Mouse (Mus musculus) lung, embryonic 16.5 days (tissue): ENCODE results near the gene Adamtsl4. TPM values are rescaled to one million over a fixed set of nuclear protein-coding genes. Genes with fewer than 3 reads are reported as not detected.
"Not testable (repeated sequence)": the region's sequence is repeated elsewhere in the genome, so short reads cannot be mapped to it uniquely, and the experiment has no call there.

Source experiments
- ATAC-seq: fragments of 200-750 bp; cut with Nextera tagmentation; 2 replicates; pipeline ENCODE4 v1.8.0; 2017; ENCODE audit warnings: low read depth, mild to moderate bottlenecking, moderate library complexity
- H3K27ac ChIP-seq: fragments of 300-500 bp; sonication (generic); 2 replicates; pipeline ENCODE4 v1.5.1; 2014; ENCODE audit warnings: mild to moderate bottlenecking, control low read depth, low read length
- H3K27me3 ChIP-seq: fragments of 300-500 bp; sonication (generic); 2 replicates; pipeline ENCODE4 v1.6.1; 2014; ENCODE audit warnings: low read depth, low read length, mixed read lengths; ENCODE audit not compliant: control insufficient read depth, insufficient read depth
- H3K36me3 ChIP-seq: fragments of 300-500 bp; sonication (generic); 2 replicates; pipeline ENCODE4 v1.6.1; 2014; ENCODE audit warnings: low read length; ENCODE audit not compliant: control insufficient read depth, insufficient read depth
- H3K4me1 ChIP-seq: fragments of 300-500 bp; sonication (generic); replicated peaks from 2 replicates; pipeline ENCODE4 v1.6.1; 2014; ENCODE audit warnings: low read length, mixed read lengths; ENCODE audit not compliant: control insufficient read depth, insufficient read depth
- H3K4me2 ChIP-seq: fragments of 300-500 bp; sonication (generic); 2 replicates; pipeline ENCODE4 v1.6.1; 2014; ENCODE audit warnings: low read depth, low read length, control low read depth
- H3K4me3 ChIP-seq: fragments of 300-500 bp; sonication (generic); 2 replicates; pipeline ENCODE4 v1.5.1; 2014; ENCODE audit warnings: mild to moderate bottlenecking, low read length, control low read depth
- H3K9ac ChIP-seq: fragments of 300-500 bp; sonication (generic); 2 replicates; pipeline ENCODE4 v1.6.1; 2014; ENCODE audit warnings: low read length, control low read depth
- H3K9me3 ChIP-seq: fragments of 300-500 bp; sonication (generic); 2 replicates; pipeline ENCODE4 v1.6.1; 2016; ENCODE audit warnings: low read length; ENCODE audit not compliant: control insufficient read depth
- WGBS: fragments of 180-500 bp; shearing (Covaris S2); extraction: QIAGEN DNeasy Blood & Tissue Kit; methylation state at CpG from one replicate; pipeline ENCODE4 v1.1.7; 2014; 5-methylcytosine and 5-hydroxymethylcytosine counted together
- polyA plus RNA-seq: library from polyadenylated mRNA; unstranded; fragments of >200 nt; fragmentation: Nextera tagmentation; extraction: Ambion mirVana; gene quantifications from 2 replicates; pipeline ENCODE4 v1.2.1, GENCODE M21; 2015

Adamtsl4 gene
- polyA plus RNA-seq, 1 experiment from 2014 or later: 5.5 TPM

GRCm38 (mm10) chr3:95660788-95661478, 26.8 kb downstream of the Adamtsl4 start:
- Histone ChIP-seq H3K9me3 (no peaks in the 10 kb centered on the region), H3K27me3 (no peaks in the 10 kb centered on the region), H3K36me3 (peaks cover 31% of the 10 kb centered on the region), H3K4me3 (peak overlapping the region; percentile 98), H3K4me2 (peak overlapping the region; percentile 95), H3K27ac (peak overlapping the region; percentile 43), H3K9ac (peak overlapping the region; percentile 100), H3K4me1 (peaks cover 37% of the 10 kb centered on the region)
- ATAC-seq: no peak
- 9% methylated on average over 2 of the region's 2 CpGs for WGBS

GRCm38 (mm10) chr3:95659948-95660347, 27.8 kb downstream of the Adamtsl4 start:
- Histone ChIP-seq H3K9me3 (no peaks in the 10 kb centered on the region), H3K9ac (peak overlapping the region; percentile 100), H3K27ac (peak overlapping the region; percentile 99), H3K27me3 (no peaks in the 10 kb centered on the region), H3K36me3 (peaks cover 29% of the 10 kb centered on the region), H3K4me3 (peak overlapping the region; percentile 98), H3K4me1 (peaks cover 31% of the 10 kb centered on the region), H3K4me2 (peak overlapping the region; percentile 95)
- under 1% methylated on average over 8 of the region's 8 CpGs for WGBS
- ATAC-seq: no peak

- Histone ChIP-seq H3K4me2 (peak overlapping the region; percentile 95), H3K27ac (peak overlapping the region; percentile 99), H3K36me3 (peaks cover 24% of the 10 kb centered on the region), H3K4me1 (peaks cover 28% of the 10 kb centered on the region), H3K27me3 (no peaks in the 10 kb centered on the region), H3K9ac (peak overlapping the region; percentile 100), H3K9me3 (no peaks in the 10 kb centered on the region), H3K4me3 (peak overlapping the region; percentile 98)
- WGBS: 0% methylated on average over 51 of the region's 113 CpGs
- ATAC-seq: peak; percentile 64
These were observed 28.6 kb downstream of the Adamtsl4 start for GRCm38 (mm10) chr3:95658868-95659712.

- Histone ChIP-seq H3K4me3 (peak within 1 kb of the TSS; percentile 98), H3K27ac (peak within 1 kb of the TSS; percentile 99), H3K9ac (peak within 1 kb of the TSS; percentile 100), H3K9me3 (no peaks in the 10 kb centered on the region), H3K36me3 (peaks cover 21% of the 10 kb centered on the region), H3K4me2 (peak within 1 kb of the TSS; percentile 95), H3K27me3 (no peaks in the 10 kb centered on the region), H3K4me1 (peaks cover 22% of the 10 kb centered on the region)
- peak; percentile 96 for ATAC-seq
- WGBS: 0% methylated on average over 41 of the region's 43 CpGs
These were observed 29.4 kb downstream of the Adamtsl4 start, which contains the start of gene Mcl1 for GRCm38 (mm10) chr3:95658236-95658867. Gene Mcl1, plus strand, starts transcription at chr3:95658788.

- 75% methylated on average over 3 of the region's 3 CpGs for WGBS
These were observed 30.0 kb downstream of the Adamtsl4 start for GRCm38 (mm10) chr3:95657711-95658110.

GRCm38 (mm10) chr3:95657108-95657507, 30.6 kb downstream of the Adamtsl4 start:
- 87% methylated on average over 3 of the region's 3 CpGs for WGBS
- no peaks in the 10 kb centered on the region for H3K9me3 ChIP-seq
- H3K36me3 ChIP-seq: peaks cover 13% of the 10 kb centered on the region
- no peak overlapping the region for H3K27ac ChIP-seq
- no peak overlapping the region for H3K4me2 ChIP-seq
- no peak for ATAC-seq
- H3K9ac ChIP-seq: no peak overlapping the region
- peaks cover 18% of the 10 kb centered on the region for H3K4me1 ChIP-seq
- H3K4me3 ChIP-seq: no peak overlapping the region
- H3K27me3 ChIP-seq: no peaks in the 10 kb centered on the region

More at GRCm38 (mm10) chr3:95657711-95658110, 30.0 kb downstream of the Adamtsl4 start:
- H3K4me3 ChIP-seq: peak overlapping the region; percentile 98
- no peaks in the 10 kb centered on the region for H3K9me3 ChIP-seq
- H3K4me2 ChIP-seq: peak overlapping the region; percentile 72
- H3K4me1 ChIP-seq: peaks cover 22% of the 10 kb centered on the region
- peaks cover 17% of the 10 kb centered on the region for H3K36me3 ChIP-seq
- H3K27me3 ChIP-seq: no peaks in the 10 kb centered on the region
- peak overlapping the region; percentile 99 for H3K27ac ChIP-seq
- peak overlapping the region; percentile 100 for H3K9ac ChIP-seq
- no peak for ATAC-seq

- no peak overlapping the region for H3K4me2 ChIP-seq
- no peak for ATAC-seq
- no peak overlapping the region for H3K27ac ChIP-seq
- WGBS: 81% methylated on average over 5 of the region's 5 CpGs
- no peak overlapping the region for H3K9ac ChIP-seq
- no peak overlapping the region for H3K4me3 ChIP-seq
- no peaks in the 10 kb centered on the region for H3K27me3 ChIP-seq
- peaks cover 8% of the 10 kb centered on the region for H3K4me1 ChIP-seq
- H3K9me3 ChIP-seq: no peaks in the 10 kb centered on the region
- peaks cover 4% of the 10 kb centered on the region for H3K36me3 ChIP-seq
These were observed 32.3 kb downstream of the Adamtsl4 start for GRCm38 (mm10) chr3:95655437-95655836.

- not testable (repeated sequence) for H3K36me3 ChIP-seq, H3K4me1 ChIP-seq, H3K9me3 ChIP-seq, H3K4me3 ChIP-seq, H3K4me2 ChIP-seq, H3K9ac ChIP-seq, H3K27me3 ChIP-seq, ATAC-seq
- peak overlapping the region; percentile 83; the same call in 1 of the 2 replicates for H3K27ac ChIP-seq
- 76% methylated on average over 3 of the region's 3 CpGs for WGBS
These were observed 33.3 kb downstream of the Adamtsl4 start for GRCm38 (mm10) chr3:95654371-95654770.
